Mouse (Mus musculus) forebrain, embryonic 14.5 days (tissue): ENCODE measurements around the gene Rag2. TPM values are rescaled to one million over a fixed set of nuclear protein-coding genes. Genes with fewer than 3 reads are reported as not detected.
A peak's percentile ranks its signal among the peaks of the same experiment; 100 is the strongest.

ENCODE experiments used
- ATAC-seq: fragments of 200-750 bp; cut with Nextera tagmentation; 2 replicates; pipeline ENCODE4 v1.8.0; 2017; ENCODE audit warnings: mild to moderate bottlenecking, moderate library complexity
- DNase-seq: peaks from one replicate; pipeline ENCODE4 v3.0.0-alpha.2; 2015; ENCODE audit warnings: low spot score
- H3K27ac ChIP-seq: fragments of 300-500 bp; sonication (generic); 2 replicates; pipeline ENCODE4 v1.5.1; 2014; ENCODE audit warnings: low read depth, mild to moderate bottlenecking, control low read depth, low read length, moderate library complexity
- H3K27me3 ChIP-seq: fragments of 300-500 bp; sonication (generic); replicated peaks from 2 replicates; pipeline ENCODE4 v1.6.1; 2014; ENCODE audit warnings: low read length, control low read depth, mixed read lengths; ENCODE audit not compliant: control insufficient read depth, insufficient read depth
- H3K36me3 ChIP-seq: fragments of 300-500 bp; sonication (generic); 2 replicates; pipeline ENCODE4 v1.6.1; 2014; ENCODE audit warnings: low read length, control low read depth; ENCODE audit not compliant: control insufficient read depth, insufficient read depth
- H3K4me1 ChIP-seq: fragments of 300-500 bp; sonication (generic); 2 replicates; pipeline ENCODE4 v1.6.1; 2014; ENCODE audit warnings: antibody characterized with exemption, low read length, control low read depth; ENCODE audit not compliant: control insufficient read depth, insufficient read depth
- H3K4me2 ChIP-seq: fragments of 300-500 bp; sonication (generic); 2 replicates; pipeline ENCODE4 v1.6.1; 2014; ENCODE audit warnings: mild to moderate bottlenecking, control low read depth, low read length
- H3K4me3 ChIP-seq: fragments of 300-500 bp; sonication (generic); 2 replicates; pipeline ENCODE4 v1.5.1; 2014; ENCODE audit warnings: low read depth, low read length, control low read depth
- H3K9ac ChIP-seq: fragments of 300-500 bp; sonication (generic); 2 replicates; pipeline ENCODE4 v1.6.1; 2014; ENCODE audit warnings: mild to moderate bottlenecking, low read length, control low read depth, moderate library complexity
- H3K9me3 ChIP-seq: fragments of 300-500 bp; sonication (generic); replicated peaks from 2 replicates; pipeline ENCODE4 v1.6.1; 2016; ENCODE audit warnings: low read length, control low read depth, mixed read lengths; ENCODE audit not compliant: control insufficient read depth
- WGBS: fragments of 180-500 bp; shearing (Covaris S2); extraction: QIAGEN DNeasy Blood & Tissue Kit; methylation state at CpG from one replicate; pipeline ENCODE4 v1.1.7; 2014; 5-methylcytosine and 5-hydroxymethylcytosine counted together
- polyA plus RNA-seq: library from polyadenylated mRNA; unstranded; fragments of >200 nt; fragmentation: Nextera tagmentation; extraction: Ambion mirVana; gene quantifications from 2 replicates; pipeline ENCODE4 v1.2.1, GENCODE M21; 2014

The Rag2 gene
- polyA plus RNA-seq, 1 experiment from 2014 or later = 0.14 TPM

- 83% methylated on average over 4 of the region's 4 CpGs for WGBS
- H3K9ac ChIP-seq = no peak overlapping the region
- no peaks in the 10 kb centered on the region for H3K27me3 ChIP-seq
- no peak overlapping the region for H3K27ac ChIP-seq
- H3K36me3 ChIP-seq = no peaks in the 10 kb centered on the region
- H3K4me2 ChIP-seq = no peak overlapping the region
- no peak overlapping the region for H3K4me3 ChIP-seq
- no peaks in the 10 kb centered on the region for H3K9me3 ChIP-seq
- no peak for ATAC-seq
- H3K4me1 ChIP-seq = no peaks in the 10 kb centered on the region
- no peak for DNase-seq
These were observed 6.1 kb upstream of the Rag2 start for GRCm38 (mm10) chr2:101618373-101618772.

- H3K9ac ChIP-seq = no peak overlapping the region
- WGBS = 79% methylated on average over 3 of the region's 3 CpGs
- no peak for ATAC-seq
These were observed 3.6 kb upstream of the Rag2 start for GRCm38 (mm10) chr2:101620899-101621298.

GRCm38 (mm10) chr2:101621611-101622010 is 2.9 kb upstream of the Rag2 start:
- 56% methylated on average over 7 of the region's 7 CpGs for WGBS
- ATAC-seq = no peak
- DNase-seq = no peak
- no peak overlapping the region for H3K4me2 ChIP-seq
- H3K9me3 ChIP-seq = no peaks in the 10 kb centered on the region
- no peaks in the 10 kb centered on the region for H3K36me3 ChIP-seq
- no peak overlapping the region for H3K27ac ChIP-seq
- H3K27me3 ChIP-seq = no peaks in the 10 kb centered on the region
- H3K4me1 ChIP-seq = no peaks in the 10 kb centered on the region
- H3K9ac ChIP-seq = no peak overlapping the region
- H3K4me3 ChIP-seq = no peak overlapping the region

More at GRCm38 (mm10) chr2:101620899-101621298, 3.6 kb upstream of the Rag2 start:
- Histone ChIP-seq H3K4me2 (no peak overlapping the region), H3K4me1 (no peaks in the 10 kb centered on the region), H3K27me3 (no peaks in the 10 kb centered on the region), H3K4me3 (no peak overlapping the region), H3K9me3 (no peaks in the 10 kb centered on the region), H3K27ac (no peak overlapping the region), H3K36me3 (no peaks in the 10 kb centered on the region)
- no peak for DNase-seq

- H3K27me3 ChIP-seq = no peaks in the 10 kb centered on the region
- H3K4me3 ChIP-seq = no peak overlapping the region
- 0 out of 2 replicates have a peak, but pooled peaks cover 2% of the 10 kb centered on the region for H3K4me1 ChIP-seq
- no peak for ATAC-seq
- H3K4me2 ChIP-seq = no peak overlapping the region
- no peaks in the 10 kb centered on the region for H3K36me3 ChIP-seq
- H3K9me3 ChIP-seq = no peaks in the 10 kb centered on the region
- no peak overlapping the region for H3K9ac ChIP-seq
- DNase-seq = no peak
- no peak overlapping the region for H3K27ac ChIP-seq
- 23% methylated on average over 2 of the region's 2 CpGs for WGBS
These were observed 1.5 kb upstream of the Rag2 start for GRCm38 (mm10) chr2:101623042-101623441.

- no peak overlapping the region for H3K4me3 ChIP-seq
- H3K4me1 ChIP-seq = 0 out of 2 replicates have a peak, but pooled peaks cover 2% of the 10 kb centered on the region
- H3K9me3 ChIP-seq = no peaks in the 10 kb centered on the region
- DNase-seq (no peak), ATAC-seq (no peak)
- WGBS = 46% methylated on average over 2 of the region's 2 CpGs
- no peaks in the 10 kb centered on the region for H3K36me3 ChIP-seq
- no peaks in the 10 kb centered on the region for H3K27me3 ChIP-seq
- no peak overlapping the region for H3K4me2 ChIP-seq
- H3K9ac ChIP-seq = no peak overlapping the region
- no peak overlapping the region for H3K27ac ChIP-seq
These were observed 507 bp upstream of the Rag2 start for GRCm38 (mm10) chr2:101624011-101624410.

GRCm38 (mm10) chr2:101627227-101627626 is 2.7 kb downstream of the Rag2 start:
- Histone ChIP-seq H3K36me3 (no peaks in the 10 kb centered on the region), H3K4me1 (peaks cover 7% of the 10 kb centered on the region; the same call in 1 of the 2 replicates), H3K9me3 (no peaks in the 10 kb centered on the region), H3K4me3 (no peak overlapping the region), H3K9ac (no peak overlapping the region), H3K27me3 (no peaks in the 10 kb centered on the region), H3K4me2 (no peak overlapping the region), H3K27ac (no peak overlapping the region)
- ATAC-seq (no peak), DNase-seq (no peak)

- peaks cover 7% of the 10 kb centered on the region; the same call in 1 of the 2 replicates for H3K4me1 ChIP-seq
- H3K4me2 ChIP-seq = peak overlapping the region; percentile 62
- H3K4me3 ChIP-seq = peak overlapping the region; percentile 58
- peak; percentile 99 for ATAC-seq
- H3K27me3 ChIP-seq = no peaks in the 10 kb centered on the region
- peak overlapping the region; percentile 89 for H3K27ac ChIP-seq
- WGBS = under 1% methylated on average over 31 of the region's 31 CpGs
- no peaks in the 10 kb centered on the region for H3K36me3 ChIP-seq
- DNase-seq = peak; percentile 99
- no peaks in the 10 kb centered on the region for H3K9me3 ChIP-seq
- H3K9ac ChIP-seq = peak overlapping the region; percentile 70
These were observed 4.0 kb downstream of the Rag2 start for GRCm38 (mm10) chr2:101628297-101629236.

GRCm38 (mm10) chr2:101638979-101639839 is 14.7 kb downstream of the Rag2 start:
- Histone ChIP-seq H3K4me1 (no peaks in the 10 kb centered on the region), H3K4me3 (no peak overlapping the region), H3K36me3 (no peaks in the 10 kb centered on the region), H3K4me2 (no peak overlapping the region), H3K27me3 (no peaks in the 10 kb centered on the region), H3K9me3 (no peaks in the 10 kb centered on the region), H3K9ac (no peak overlapping the region), H3K27ac (no peak overlapping the region)
- ATAC-seq (peak; percentile 48), DNase-seq (no peak)
- 73% methylated on average over 7 of the region's 7 CpGs for WGBS
